Mouse (Mus musculus) liver, embryonic 14.5 days (tissue): Measurements from ENCODE around the gene Theg. TPM values are rescaled to one million over a fixed set of nuclear protein-coding genes. Genes with fewer than 3 reads are reported as not detected.

Source experiments
- ATAC-seq: fragments of 200-750 bp; cut with Nextera tagmentation; 2 replicates; pipeline ENCODE4 v1.8.0; 2017; ENCODE audit warnings: moderate number of reproducible peaks, mild to moderate bottlenecking, moderate library complexity; ENCODE audit not compliant: insufficient read depth
- DNase-seq, 3 experiments: peaks; one replicate each; pipeline ENCODE4 v3.0.0-alpha.2; 2012 to 2013; ENCODE audit warnings: low read depth in 3 of 3, low spot score in 3 of 3
- H3K27ac ChIP-seq: fragments of 300-500 bp; sonication (generic); 2 replicates; pipeline ENCODE4 v1.5.1; 2014; ENCODE audit warnings: moderate library complexity, mild to moderate bottlenecking, control low read depth, inconsistent platforms
- H3K27me3 ChIP-seq: fragments of 300-500 bp; sonication (generic); 2 replicates; pipeline ENCODE4 v1.6.1; 2014; ENCODE audit warnings: mild to moderate bottlenecking, low read length, moderate library complexity; ENCODE audit not compliant: control insufficient read depth, insufficient read depth
- H3K36me3 ChIP-seq: fragments of 300-500 bp; sonication (generic); replicated peaks from 2 replicates; pipeline ENCODE4 v1.6.1; 2014; ENCODE audit warnings: low read depth; ENCODE audit not compliant: control insufficient read depth, insufficient read depth
- H3K4me1 ChIP-seq, 2 experiments: fragments of 200-500 bp in 1 of 2; fragments of 300-500 bp in 1 of 2; sonication (generic) in 1 of 2; replicated peaks; 2 replicates each; pipeline ENCODE4 v1.6.1; 2012 to 2014; ENCODE audit warnings: antibody characterized with exemption in 1 of 2, inconsistent platforms in 1 of 2, low read length in 1 of 2; ENCODE audit not compliant: control insufficient read depth in 2 of 2, insufficient read depth in 2 of 2
- H3K4me2 ChIP-seq: fragments of 300-500 bp; sonication (generic); 2 replicates; pipeline ENCODE4 v1.6.1; 2014; ENCODE audit warnings: low read depth, mild to moderate bottlenecking, control low read depth, moderate library complexity
- H3K4me3 ChIP-seq, 2 experiments: fragments of 200-500 bp in 1 of 2; fragments of 300-500 bp in 1 of 2; sonication (generic) in 1 of 2; 2 replicates each; pipeline ENCODE4 v1.5.1; 2012 to 2014; ENCODE audit warnings: low read depth in 2 of 2, low read length in 2 of 2, mild to moderate bottlenecking in 2 of 2, control low read depth in 1 of 2, inconsistent platforms in 1 of 2, moderate library complexity in 1 of 2; ENCODE audit not compliant: insufficient read depth in 1 of 2
- H3K9ac ChIP-seq: fragments of 300-500 bp; sonication (generic); replicated peaks from 2 replicates; pipeline ENCODE4 v1.6.1; 2014; ENCODE audit warnings: mild to moderate bottlenecking, control low read depth, moderate library complexity
- H3K9me3 ChIP-seq: fragments of 300-500 bp; sonication (generic); 2 replicates; pipeline ENCODE4 v1.6.1; 2016; ENCODE audit warnings: low read length, mixed read lengths; ENCODE audit not compliant: control insufficient read depth
- CTCF ChIP-seq: IDR thresholded peaks from 2 replicates; pipeline ENCODE4 v1.5.1; 2016; ENCODE audit warnings: antibody characterized with exemption, low read depth, control low read depth
- EP300 ChIP-seq: IDR thresholded peaks from 2 replicates; pipeline ENCODE4 v1.6.1; 2016; ENCODE audit warnings: antibody characterized with exemption, low read depth
- WGBS: fragments of 180-500 bp; shearing (Covaris S2); extraction: QIAGEN DNeasy Blood & Tissue Kit; methylation state at CpG from one replicate; pipeline ENCODE4 v1.1.7; 2014; ENCODE audit not compliant: insufficient replicate concordance; 5-methylcytosine and 5-hydroxymethylcytosine counted together
- polyA plus RNA-seq, 2 experiments: library from polyadenylated mRNA; depleted of rRNA in 1 of 2; stranded (reverse) in 1 of 2; unstranded in 1 of 2; fragments of >200 nt; fragmentation: Nextera tagmentation in 1 of 2; extraction: Ambion mirVana in 1 of 2; gene quantifications; 2 replicates each; pipeline versions ENCODE4 v1.2.1 to v1.2.3; 2012 to 2014

The Theg gene
- not detected in 2 replicates for polyA plus RNA-seq (2012; rRNA removed)
- not detected in 2 replicates for polyA plus RNA-seq (2014; fragmentation: Nextera tagmentation; extraction: Ambion mirVana)

DNA sequence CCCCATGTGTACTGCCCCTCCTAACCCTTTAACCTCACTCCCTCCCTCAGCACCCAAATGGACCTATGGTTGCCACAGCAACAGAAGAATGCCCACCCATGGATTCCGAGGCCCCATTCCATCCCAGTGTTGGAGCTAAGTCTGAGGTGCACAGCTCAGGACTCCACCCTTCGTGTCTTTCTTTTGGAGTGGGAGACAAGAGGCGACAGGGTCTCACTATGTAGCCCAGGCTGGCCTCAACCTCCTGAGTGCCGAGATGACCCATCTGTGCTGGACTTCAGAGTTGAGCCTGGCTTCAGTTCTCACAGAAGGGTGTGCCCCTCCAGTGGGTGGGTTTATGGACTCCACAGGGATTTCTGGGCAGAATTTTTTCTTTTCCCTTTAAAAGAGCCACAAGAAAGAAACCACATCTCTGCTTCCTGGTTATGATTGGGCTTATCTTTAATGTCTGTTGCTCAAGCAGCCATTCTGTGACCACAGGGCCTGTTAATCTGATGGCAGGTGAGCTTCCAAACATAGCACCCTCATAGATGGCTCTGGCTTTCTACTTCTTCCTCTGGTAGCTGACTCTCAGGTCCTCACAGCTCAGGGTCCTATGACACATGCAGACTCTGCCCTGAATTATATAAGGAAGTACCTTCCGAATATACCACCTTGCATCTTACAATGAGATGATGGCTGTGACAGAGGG, at the start of gene Theg:
TSS of gene Theg (minus strand) at position 271 of the 691 bp plus-strand sequence.
- DNase-seq (no peak), ATAC-seq (no peak)
- no peak within 1 kb of the TSS for H3K4me3 ChIP-seq
- H3K4me2 ChIP-seq, result no peak within 1 kb of the TSS
- no peak for TF ChIP-seq EP300
- TF ChIP-seq CTCF, result no peak
- H3K27me3 ChIP-seq, result no peaks in the 10 kb centered on the region
- H3K27ac ChIP-seq, result no peak within 1 kb of the TSS
- H3K4me1 ChIP-seq, result no peaks in the 10 kb centered on the region
- no peaks in the 10 kb centered on the region for H3K9me3 ChIP-seq
- 52% methylated on average over 5 of the region's 5 CpGs for WGBS
- no peak within 1 kb of the TSS for H3K9ac ChIP-seq
- no peaks in the 10 kb centered on the region for H3K36me3 ChIP-seq

DNA sequence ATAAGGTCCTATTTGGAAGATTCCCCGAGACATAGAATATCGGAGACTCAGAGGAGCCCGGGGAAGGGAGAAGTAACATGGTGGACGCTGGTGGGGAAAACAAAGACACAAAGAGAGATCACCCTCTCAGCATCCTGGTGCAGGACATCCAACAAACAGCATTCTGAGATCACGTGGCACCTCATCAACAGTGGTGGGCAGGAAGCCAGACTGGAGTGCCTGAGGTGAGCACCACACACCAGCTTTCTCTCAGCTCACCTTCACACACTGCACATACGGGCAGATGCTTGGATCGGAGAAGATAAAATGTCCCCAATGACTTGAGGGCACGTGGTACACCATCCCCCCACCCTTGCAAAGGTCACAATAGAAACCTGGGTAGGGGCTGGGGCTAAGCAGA, 49.2 kb upstream of the Theg start:
- 69% methylated on average over 8 of the region's 8 CpGs for WGBS
- Histone ChIP-seq H3K4me3 (no peak overlapping the region), H3K27ac (no peak overlapping the region), H3K36me3 (no peaks in the 10 kb centered on the region), H3K27me3 (peaks cover 36% of the 10 kb centered on the region), H3K9ac (no peak overlapping the region), H3K4me1 (no peaks in the 10 kb centered on the region), H3K4me2 (no peak overlapping the region), H3K9me3 (no peaks in the 10 kb centered on the region)
- TF ChIP-seq EP300 (no peak), CTCF (no peak)
- ATAC-seq (no peak), DNase-seq (no peak)

DNA sequence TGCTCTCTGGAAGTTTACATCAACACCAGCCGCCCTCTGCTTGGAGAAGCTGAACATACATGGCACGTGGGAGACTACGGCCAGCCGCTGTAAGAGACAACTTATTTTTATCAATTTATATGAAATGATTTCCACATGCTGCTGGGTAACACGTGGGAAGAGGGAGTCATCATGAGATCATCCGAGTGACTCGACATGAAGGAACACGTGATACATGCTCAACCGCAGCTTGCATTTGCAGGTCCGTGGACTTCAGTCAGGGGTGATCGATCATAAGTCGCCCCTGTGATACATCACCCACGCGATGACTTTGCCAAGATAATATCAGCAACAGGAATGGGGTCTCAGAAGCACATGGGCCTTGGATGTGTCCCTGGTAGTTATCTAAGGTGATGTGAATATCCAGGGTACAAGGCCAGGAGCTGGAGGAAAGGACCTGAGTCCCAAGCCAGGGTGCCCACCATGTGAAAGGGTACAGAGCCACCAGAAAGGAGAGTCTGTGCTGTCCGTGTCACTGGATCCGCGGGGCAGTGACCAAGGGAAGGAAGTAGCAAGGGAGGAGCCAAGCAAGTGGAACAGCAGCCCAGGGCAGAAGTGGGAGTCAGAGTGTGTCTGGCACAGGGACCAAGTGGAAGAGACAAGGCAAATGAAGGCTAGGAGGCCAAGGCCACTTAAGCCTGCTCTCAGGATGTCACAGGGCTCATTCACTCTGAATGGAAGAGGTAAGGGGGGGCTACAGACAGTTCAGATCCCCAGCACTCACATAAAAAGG, 46.1 kb upstream of the Theg start:
- no peak overlapping the region for H3K27ac ChIP-seq
- H3K27me3 ChIP-seq, result peaks cover 19% of the 10 kb centered on the region
- WGBS, result 61% methylated on average over 17 of the region's 17 CpGs
- no peak overlapping the region for H3K4me2 ChIP-seq
- TF ChIP-seq EP300 (no peak), CTCF (no peak)
- no peaks in the 10 kb centered on the region for H3K4me1 ChIP-seq
- H3K36me3 ChIP-seq, result no peaks in the 10 kb centered on the region
- ATAC-seq (no peak), DNase-seq (no peak)
- no peak overlapping the region for H3K4me3 ChIP-seq
- H3K9me3 ChIP-seq, result no peaks in the 10 kb centered on the region
- no peak overlapping the region for H3K9ac ChIP-seq

DNA sequence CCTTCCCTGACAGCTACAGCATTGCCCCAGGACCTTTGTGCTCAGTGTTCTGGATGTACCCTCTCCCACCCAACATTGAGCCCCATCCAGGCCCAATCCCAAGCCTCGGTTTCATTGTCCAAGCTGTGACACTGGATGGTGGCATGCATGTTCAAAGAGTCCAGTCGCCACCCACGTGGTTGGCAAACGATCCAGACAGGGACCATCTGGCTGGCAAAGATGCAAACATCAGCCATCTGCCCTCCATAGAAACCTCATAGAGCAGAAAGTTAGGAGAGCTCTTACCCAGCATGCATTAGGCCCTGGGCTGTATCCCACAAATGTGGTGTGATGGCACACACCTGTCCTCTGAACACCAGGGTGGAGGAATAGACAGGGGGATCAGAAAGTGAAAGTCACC, 44.3 kb upstream of the Theg start:
- Histone ChIP-seq H3K4me3 (no peak overlapping the region), H3K27me3 (peaks cover 2% of the 10 kb centered on the region), H3K27ac (no peak overlapping the region), H3K9ac (no peak overlapping the region), H3K4me1 (no peaks in the 10 kb centered on the region), H3K9me3 (no peaks in the 10 kb centered on the region), H3K36me3 (no peaks in the 10 kb centered on the region), H3K4me2 (no peak overlapping the region)
- TF ChIP-seq EP300, result no peak
- no peak for TF ChIP-seq CTCF
- no peak for DNase-seq
- WGBS, result 65% methylated on average over 4 of the region's 4 CpGs
- no peak for ATAC-seq

DNA sequence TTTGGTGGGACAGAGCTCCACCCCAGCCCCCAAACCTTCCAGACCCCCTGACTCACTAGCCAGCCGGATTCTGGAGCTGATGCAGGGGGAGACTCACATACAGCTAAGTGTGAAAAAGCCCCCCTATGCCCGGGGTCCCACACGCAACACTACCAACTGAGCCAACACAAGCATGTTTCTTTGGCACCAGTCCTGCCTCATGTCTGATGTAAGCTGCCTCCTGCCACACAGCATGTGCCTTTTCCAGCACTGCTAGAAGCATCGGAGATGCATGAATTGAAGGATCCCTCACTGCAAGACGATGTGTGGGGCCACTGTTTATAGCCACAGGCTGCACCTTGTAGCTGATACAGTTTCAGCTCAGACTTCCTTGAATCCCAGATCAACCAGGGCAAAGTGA, 41.2 kb upstream of the Theg start:
- TF ChIP-seq CTCF (no peak), EP300 (no peak)
- Histone ChIP-seq H3K4me3 (no peak overlapping the region), H3K4me2 (no peak overlapping the region), H3K9ac (no peak overlapping the region), H3K4me1 (no peaks in the 10 kb centered on the region), H3K9me3 (no peaks in the 10 kb centered on the region), H3K36me3 (no peaks in the 10 kb centered on the region), H3K27me3 (no peaks in the 10 kb centered on the region), H3K27ac (no peak overlapping the region)
- DNase-seq, result no peak
- WGBS, result 53% methylated on average over 5 of the region's 5 CpGs
- ATAC-seq, result no peak
